Mouse (Mus musculus): ENCODE measurements around the gene Dhrs1.

The Dhrs1 gene

DNA sequence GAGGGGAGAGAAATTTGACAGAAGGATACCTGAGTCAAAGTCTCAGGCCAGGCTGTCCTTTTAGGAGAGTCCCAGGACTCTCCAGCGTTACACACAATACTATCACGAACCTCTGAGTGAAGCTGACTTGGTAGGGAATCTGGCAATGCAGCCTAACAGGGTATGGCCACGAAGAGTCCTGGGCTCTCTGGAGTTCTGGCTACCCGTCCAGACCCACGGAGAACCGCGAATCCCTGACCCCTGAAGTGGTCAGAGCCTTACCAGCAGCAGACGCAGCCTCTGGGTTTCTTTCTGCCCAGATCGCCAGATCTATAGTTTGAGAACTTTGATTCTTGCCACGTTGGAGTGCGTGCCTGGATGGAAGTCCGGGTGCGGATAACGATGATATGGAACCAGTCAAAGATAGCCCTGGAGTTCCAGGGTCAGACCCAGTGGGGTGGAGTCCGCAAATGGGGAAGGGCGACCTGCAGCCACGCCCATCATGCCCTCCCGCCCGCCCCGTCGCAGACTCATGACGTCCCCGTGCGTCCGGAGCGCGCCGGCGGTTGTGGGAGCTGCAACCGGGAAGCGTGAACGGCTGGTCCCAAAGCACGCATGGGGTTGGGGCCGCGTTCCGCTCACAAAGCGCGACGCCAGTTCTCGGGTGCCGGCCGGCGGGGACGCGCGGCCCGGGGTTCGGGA is at the start of gene Dhrs1, which contains the start of gene Nop9:
Gene Dhrs1 (minus strand): TSS at position 511 of the 681 bp plus-strand sequence.
Gene Nop9 (plus strand): TSS at position 514 of the 681 bp plus-strand sequence.
- DNase-seq (ENCODE audit: low spot score) = peak; percentile 87

DNA sequence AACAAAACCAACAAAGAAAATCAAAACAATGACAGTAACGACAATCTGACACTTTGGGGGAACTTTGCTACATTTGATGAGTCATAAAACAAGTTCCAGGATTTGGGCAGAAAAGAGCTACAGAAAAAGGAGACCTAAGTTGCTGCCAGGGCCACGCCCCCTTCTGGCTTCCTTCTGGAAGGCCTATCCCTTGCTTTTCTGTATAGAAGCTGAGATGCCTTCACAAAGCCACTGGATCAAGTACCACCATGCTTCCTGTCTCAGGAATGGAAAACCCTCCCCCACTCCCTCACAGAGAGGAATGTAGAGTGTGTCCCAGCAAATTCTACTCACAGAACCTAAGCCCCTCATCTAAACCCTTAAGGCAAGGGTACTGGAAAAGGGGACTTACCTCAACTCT is 48.5 kb upstream of the Dhrs1 start:
- no peak for DNase-seq (ENCODE audit: low spot score)

DNA sequence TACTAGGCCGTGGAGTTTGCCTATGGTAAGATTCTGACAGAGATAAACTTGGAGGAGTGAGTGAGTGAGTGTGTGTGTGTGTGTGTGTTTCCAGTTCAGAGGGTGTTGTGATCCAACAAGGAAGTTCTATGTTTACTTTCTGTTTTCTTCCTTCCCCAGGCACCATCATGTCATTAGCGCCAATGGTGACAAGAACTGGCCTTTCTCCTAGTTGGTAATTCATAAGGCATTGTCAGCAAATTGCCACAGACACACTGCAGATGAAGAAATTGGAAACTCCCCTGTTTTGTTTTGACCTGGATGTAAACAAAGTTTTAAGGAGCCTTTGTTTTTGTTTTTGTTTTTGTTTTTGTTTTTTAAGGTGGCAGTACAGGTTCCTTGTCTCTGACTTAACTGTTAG is 48.0 kb upstream of the Dhrs1 start:
- DNase-seq (ENCODE audit: low spot score) = no peak

DNA sequence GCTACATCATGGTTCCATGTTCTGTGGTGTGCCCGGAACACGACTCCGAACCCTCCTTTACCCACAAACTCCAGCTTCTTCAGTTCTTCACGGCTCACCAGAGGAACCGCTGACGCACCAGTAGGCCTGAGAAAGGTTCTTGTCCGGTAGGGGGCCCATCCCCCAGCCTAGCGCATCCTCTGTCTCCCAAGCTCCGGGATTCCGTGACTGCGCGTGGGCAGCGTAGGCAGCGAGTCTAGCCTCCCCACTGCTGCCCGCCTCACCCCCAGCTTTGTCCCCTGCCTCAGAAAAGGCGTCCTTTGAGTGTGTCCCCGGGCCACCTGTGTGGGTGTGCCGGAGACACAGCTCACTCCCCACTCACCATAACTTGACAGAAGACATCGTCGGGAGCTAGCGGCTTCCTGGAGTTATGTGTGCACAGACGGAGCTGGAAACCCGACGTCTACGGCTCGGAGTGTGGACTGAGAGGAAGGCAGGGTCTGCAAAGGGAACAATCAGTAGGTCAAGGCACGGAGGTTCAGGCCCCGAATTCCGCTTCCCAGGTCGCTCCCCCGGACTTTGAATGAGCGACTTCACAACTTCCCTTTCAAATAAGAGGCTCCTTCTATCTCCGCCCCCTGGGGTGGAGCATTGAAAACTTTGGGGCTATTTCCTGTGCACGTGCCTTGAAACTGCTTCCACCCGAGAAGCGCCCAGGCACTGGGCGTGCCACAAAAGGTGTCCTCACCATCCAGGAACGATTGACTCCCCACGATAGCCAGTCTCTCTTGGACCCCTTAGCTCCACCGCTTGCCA is 43.0 kb upstream of the Dhrs1 start, which contains the start of gene Ripk3:
Gene Ripk3 (minus strand): TSS at position 610 of the 795 bp plus-strand sequence.
- no peak for DNase-seq (ENCODE audit: low spot score)

DNA sequence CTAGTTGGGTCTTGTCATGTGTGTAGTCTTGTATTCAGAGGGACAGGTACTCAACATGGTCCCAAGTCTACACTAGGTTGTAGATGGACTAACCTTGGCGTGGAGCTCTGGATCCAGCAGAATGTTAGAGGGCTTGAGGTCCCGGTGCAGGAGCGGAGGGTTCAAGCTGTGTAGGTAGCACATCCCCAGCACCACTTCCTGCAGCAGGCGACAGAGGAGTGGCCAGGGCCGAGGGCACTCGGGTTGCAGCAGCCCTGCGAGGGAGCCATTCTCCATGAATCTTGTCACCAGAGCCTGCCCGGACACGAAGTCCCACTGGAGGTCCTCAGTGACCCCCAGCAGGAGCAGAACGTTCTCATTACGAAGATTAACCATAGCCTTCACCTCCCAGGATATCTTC is 42.2 kb upstream of the Dhrs1 start:
- DNase-seq (ENCODE audit: low spot score) = no peak

DNA sequence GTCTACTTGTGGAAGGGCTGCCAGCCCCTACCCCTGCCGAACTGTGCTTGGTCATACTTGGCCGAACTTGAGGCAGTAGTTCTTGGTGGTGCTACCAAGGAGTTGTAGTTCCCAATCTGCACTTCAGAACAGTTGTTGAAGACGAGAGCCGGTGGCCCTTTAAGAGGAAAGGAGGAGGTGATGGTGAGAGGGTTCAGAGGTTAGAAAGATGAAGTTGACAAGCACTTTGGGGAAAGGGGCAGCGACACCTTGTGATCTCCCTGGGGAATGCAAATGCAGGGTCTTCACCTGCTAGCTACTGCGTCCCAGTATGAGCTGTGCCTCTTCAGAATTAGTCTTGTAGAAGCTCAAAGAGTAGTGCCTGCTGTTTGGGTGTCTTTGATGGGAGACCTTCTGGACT is 39.7 kb upstream of the Dhrs1 start:
- DNase-seq (ENCODE audit: low spot score) = no peak

DNA sequence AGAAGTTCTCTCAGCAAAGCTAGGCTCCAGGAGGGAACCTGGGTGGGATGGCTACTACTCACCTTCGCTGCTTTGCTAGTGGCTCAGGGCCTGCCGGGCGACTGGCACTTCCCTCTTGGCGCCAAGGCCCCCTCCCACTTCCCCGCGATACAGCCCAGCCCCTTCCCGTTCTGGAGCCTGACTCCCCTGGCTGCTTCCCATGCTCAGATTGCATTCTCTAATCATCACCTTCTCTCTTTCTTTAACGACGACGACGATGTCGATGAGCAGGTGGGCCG is 38.4 kb upstream of the Dhrs1 start, which contains the start of gene Adcy4:
Gene Adcy4 (minus strand): TSS at position 138 of the 278 bp plus-strand sequence.
- no peak for DNase-seq (ENCODE audit: low spot score)

DNA sequence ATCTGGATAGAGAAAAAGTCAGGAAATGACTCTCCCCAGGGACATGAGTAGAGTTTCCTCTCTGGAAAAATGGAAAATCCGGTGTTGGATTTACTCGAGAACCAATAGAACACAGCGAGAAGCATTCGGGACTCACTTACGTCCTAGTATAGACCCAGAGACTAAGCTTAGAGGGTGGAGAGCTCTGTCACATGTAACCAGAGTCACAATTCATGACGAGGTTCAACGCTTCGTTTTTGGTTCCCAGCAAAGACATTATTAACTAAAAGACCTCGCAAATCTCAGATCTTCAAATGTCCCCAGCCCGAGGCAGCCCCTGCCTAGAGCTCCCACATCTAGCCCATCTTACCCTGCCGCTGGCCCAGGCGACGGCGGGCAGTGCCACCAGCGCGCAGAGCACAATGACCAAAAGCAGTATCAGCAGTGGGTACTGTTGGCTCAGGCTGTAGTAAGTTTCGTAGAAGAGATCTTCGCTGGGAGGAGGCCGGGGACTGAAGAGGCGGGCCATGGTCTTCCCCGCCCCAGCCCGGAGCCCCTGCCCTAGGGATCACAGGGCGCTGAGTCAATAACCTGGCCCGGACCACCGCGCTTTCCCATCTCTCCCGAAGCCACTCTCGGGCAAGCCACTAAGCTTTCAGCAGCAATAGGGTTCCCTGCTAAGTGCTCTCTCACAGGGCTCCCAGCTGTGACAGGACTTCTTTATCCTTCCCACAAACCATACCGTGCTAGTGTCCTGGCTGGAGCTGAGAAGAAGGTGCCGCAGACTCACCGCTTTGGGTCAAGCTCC is 37.9 kb upstream of the Dhrs1 start:
- DNase-seq (ENCODE audit: low spot score) = no peak

DNA sequence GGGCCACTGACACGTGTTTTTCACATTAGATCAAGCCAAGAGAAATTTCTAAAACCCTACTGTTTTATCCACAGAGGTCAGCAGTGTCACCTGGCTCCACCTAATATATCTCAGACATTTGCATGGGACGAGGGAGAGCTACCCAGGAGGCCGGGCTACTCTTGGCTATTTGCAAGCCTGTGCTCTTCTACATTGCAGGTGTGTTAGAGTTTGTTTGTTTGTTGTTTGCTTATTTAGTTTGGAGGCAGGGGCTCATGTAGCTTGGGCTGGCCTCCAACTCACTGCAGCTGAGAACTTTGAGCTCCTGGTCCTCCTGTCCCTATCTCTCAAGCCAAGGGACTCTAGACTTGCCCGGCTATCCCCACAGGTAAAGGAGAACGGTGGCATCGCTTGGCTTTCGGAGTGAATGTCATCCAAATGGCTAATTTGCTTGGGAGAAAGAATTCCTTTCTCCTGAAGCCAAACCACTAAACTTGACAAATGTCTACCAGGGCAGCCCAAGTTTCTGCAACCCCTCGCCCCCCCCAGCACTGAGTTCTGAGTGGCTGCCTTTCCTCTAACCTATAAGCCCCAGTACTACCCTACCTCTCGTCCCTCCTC is 37.0 kb upstream of the Dhrs1 start:
- DNase-seq (ENCODE audit: low spot score) = no peak

DNA sequence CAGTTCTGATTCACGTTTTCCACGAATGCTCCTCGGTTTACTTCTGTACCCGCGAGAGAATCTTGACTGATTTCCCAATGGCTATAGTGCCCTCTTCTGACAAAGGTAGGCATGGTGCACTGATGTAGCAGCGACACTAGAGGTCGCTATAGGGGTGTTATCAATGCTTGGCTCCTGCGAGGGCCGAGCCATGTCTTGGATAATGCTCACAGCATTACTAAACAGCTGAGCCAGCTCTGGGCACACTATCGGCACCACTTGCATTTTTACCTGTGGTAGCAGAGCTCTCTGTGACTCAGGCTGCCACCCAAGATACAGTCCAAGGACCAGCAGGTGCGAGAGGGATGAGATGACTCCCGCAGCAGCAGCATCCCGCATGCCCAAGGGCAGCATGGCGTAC is 35.8 kb upstream of the Dhrs1 start:
- DNase-seq (ENCODE audit: low spot score) = peak; percentile 36

DNA sequence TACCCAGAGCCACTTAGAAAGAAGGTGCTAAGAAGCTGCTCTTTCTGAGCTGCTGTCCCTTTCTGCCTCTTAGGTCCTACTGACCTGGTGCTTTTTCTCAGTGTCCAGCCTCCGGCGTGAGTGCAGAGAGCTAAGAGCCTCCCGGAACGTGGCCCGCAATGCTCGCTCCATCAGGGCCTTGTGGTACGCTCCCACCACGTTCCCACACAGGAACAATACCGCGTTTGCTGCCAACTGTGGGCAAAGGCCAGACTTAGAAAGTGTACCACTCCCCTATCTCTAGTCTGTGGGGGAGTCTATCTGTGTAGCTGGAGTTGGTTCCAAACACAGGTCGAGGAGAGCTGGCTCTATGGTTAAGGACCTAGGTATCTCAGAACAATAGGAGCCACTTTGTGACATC is 35.2 kb upstream of the Dhrs1 start:
- DNase-seq (ENCODE audit: low spot score) = no peak

DNA sequence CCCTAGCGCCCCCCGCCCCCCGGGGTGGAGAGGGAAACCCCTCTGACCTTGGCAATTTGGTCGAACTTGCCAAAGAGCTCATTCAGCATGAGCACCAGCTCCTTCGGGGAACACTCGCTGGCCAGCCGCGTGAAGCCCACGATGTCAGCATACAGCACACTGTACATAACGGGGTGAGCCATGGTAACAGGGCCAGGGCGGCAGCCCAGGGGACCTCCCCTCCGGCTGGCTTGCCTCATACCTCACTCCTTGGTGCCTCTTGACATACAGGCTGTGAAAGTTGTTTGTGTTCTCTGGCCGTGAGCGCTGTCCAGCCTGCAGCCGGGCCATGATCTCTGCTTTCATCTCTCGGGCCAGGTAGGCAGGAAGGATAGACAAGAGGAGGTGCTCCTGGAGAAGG is 34.2 kb upstream of the Dhrs1 start:
- DNase-seq (ENCODE audit: low spot score) = no peak

DNA sequence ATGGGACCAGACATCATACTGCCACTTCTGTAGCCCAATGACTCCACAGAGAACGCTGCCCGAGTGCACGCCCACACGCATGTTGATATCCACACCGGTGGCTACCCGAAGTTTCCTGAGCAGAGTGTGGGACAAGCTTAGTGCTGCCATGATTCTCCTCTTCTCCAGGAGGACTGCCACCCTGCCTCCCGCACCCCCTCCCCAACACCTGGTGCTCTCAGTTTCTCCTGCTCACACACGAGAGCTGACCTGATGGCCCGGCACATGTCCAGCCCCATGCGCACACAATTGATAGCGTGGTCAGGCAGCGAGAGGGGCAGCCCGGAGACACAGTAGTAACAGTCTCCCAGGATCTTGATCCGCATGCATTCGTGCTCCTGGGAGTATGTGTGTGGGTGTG is 33.2 kb upstream of the Dhrs1 start:
- no peak for DNase-seq (ENCODE audit: low spot score)

DNA sequence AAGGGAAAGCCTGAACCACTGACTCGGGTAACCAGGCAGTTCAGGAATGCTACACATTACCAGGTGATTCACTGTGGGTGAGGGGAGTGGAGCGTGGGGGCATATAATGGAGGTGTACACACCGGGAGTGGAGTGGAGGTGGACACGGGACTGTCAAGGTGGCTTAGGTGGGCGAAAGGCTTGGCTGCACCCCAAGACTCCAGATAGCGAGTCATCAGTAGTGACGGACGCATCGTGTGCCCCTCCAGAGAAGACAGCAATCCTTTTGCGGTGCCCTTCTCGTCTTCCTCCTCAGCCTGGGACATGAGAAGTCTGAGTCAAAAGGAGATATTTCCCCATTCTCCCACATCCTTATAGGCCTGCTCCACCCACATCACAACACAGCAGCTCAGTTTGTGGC is 32.3 kb upstream of the Dhrs1 start:
- DNase-seq (ENCODE audit: low spot score) = no peak

DNA sequence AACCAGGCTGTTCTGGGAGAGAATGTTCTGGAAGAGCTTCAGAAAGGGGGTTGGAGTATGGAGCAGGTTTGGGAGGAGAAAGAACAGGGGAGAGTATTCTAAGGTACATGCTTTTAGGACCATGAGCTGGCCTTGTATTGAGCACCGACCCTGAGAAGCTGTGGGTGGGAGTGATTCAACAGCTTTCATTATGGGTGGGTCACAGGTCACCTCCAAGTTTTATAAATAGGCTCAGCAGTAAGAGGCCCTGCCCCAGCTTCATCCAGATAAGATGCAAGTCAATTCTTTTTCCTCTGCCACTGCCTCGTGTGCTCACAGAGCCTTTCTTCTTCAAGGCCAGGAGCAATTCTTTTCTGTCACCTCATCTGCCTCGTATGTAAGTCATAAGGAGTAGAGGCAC is 31.7 kb upstream of the Dhrs1 start:
- DNase-seq (ENCODE audit: low spot score) = no peak

DNA sequence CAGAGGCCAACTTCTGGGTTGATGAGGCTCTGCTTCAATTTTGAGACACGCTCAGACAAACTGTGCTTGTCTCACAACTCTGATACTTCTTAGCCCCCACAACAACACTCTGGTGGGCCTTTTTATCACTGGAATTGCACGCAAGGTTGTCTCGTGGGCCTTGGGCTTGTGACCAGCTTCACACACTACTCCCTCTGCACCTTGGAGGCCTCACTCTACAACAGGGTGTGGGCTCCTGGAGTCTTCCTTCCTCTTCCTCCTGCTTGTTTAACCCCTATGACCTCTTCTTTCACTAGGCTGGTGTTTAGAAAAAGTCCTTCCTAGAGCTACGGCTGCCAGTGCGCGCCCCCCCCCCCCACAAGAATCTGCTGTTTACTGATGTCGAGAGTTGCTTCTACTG is 31.2 kb upstream of the Dhrs1 start:
- DNase-seq (ENCODE audit: low spot score) = no peak

DNA sequence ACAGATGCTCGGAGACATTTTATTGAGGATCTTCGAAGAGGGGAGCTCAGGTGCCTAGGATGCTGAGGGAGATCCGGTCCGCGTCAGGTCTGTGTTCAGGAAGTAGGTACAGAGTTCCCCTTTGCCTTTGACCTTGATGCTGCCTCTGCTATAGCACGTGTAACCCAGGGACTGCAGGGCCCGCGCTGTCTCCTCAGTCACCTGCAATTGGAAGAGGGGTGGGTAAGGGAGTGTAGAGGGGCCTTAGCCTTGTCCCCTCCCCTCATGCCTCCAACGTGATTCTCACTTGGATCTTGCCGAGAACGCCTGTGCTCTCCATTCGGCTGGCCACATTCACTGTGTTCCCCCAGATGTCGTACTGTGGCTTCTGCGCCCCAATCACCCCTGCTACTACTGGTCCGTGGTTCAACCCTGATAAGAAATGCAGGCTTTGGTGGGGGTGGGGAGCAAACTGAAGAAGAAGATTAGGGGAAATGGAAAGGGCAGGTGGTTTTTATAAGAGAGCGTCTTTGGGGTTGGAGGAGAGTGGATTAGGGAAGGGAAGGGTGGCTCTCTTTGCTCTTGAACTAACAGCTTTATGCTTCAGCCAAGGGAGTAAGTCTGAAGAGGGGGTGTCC is 23.7 kb upstream of the Dhrs1 start:
- no peak for DNase-seq (ENCODE audit: low spot score)

DNA sequence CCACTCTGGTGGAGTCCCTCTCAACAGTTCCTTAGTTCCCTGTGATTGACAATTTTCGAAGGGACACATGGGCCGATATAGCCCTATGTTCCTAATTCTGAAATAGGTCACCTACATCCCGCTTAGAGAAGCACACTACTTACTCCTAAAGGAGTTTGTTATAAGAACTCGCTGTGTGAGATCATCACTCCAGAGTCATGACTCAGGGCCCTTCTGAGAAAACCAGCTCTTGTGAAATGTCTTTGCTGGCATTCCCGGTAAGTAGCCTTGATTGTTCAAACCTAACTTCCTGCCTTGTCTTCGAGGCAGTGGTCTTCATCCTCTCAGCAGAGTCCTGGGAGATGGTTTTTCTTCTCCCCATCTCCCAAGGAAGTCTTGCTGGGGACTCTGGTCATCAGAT is 23.1 kb upstream of the Dhrs1 start:
- DNase-seq (ENCODE audit: low spot score) = no peak

DNA sequence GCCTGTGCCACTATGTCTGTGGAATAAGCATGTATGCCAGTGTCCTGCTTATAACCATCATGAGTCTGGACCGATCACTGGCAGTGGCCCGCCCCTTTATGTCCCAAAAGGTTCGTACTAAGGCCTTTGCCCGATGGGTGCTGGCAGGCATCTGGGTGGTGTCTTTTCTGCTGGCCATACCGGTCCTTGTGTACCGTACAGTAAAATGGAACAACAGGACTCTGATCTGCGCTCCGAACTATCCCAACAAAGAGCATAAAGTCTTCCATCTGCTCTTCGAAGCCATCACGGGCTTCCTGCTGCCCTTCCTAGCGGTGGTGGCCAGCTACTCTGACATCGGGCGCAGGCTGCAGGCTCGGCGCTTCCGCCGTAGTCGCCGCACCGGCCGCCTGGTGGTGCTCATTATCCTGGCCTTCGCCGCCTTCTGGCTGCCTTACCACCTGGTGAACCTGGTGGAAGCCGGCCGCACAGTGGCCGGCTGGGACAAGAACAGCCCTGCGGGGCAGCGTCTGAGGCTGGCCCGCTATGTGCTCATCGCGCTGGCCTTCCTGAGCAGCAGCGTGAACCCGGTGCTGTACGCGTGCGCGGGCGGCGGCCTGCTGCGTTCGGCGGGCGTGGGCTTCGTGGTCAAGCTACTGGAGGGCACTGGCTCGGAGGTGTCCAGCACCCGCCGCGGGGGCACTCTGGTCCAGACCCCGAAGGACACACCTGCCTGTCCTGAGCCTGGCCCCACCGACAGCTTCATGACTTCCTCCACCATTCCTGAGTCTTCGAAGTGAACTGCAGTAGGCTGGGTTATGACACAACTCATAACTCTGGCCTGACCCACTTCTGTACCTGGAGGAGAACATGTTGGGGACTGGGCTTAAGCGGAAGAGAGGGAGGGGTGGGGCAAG is 22.3 kb upstream of the Dhrs1 start:
- peak; percentile 67 for DNase-seq (ENCODE audit: low spot score)

DNA sequence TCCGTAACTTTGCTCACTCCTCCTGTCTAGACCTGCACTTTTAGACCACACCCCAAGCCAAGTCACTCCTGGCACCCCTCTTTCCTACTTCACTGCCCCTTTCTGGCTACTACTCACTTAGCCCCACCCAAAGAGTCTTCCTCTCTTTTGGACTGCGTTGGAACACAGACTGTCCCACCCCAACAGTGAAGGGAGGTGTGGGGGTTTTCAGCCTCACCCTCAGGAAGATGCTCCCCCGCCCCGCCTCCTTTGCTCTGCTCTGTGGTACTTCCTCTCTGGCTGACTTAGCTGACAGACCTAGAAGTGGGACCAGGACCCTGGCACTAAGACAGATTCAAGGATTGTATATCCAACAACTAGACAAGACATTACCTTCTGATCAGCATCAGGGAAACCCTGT is 20.2 kb upstream of the Dhrs1 start, which contains the start of gene Ltb4r1:
Gene Ltb4r1 (plus strand): TSS at position 267 of the 400 bp plus-strand sequence.
- no peak for DNase-seq (ENCODE audit: low spot score)

DNA sequence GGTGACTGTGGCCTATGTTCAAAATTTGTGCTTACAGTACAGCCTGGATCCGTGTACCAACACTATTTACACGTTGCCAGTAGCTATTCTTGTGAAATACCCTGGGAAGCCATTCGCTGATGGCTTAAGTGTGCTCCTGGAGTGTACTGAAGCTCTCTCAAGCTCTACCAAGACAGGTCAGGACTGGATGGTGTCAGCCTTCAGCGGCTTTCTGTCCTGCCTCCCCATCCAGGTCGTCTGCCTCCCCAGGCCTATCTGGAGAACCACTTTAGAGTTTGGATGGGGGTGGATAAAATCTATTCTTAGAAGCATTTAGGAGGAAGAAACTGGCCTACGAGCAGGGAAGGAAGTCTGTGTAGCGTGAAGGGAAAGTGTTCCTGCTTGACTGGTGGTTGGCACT is 17.7 kb upstream of the Dhrs1 start:
- DNase-seq (ENCODE audit: low spot score) = no peak
